Mouse (Mus musculus) MEL (cell line): ENCODE measurements around the gene Borcs7. TPM values are rescaled to one million over a fixed set of nuclear protein-coding genes. Genes with fewer than 3 reads are reported as not detected.

Source experiments
- DNase-seq: peaks from one replicate; pipeline ENCODE4 v3.0.0; 2011; ENCODE audit warnings: low read depth, low spot score
- H3K27ac ChIP-seq: 2 replicates; pipeline ENCODE4 v1.5.1; 2012; ENCODE audit warnings: low read depth, mild to moderate bottlenecking, control low read depth, low read length, moderate library complexity; ENCODE audit not compliant: control insufficient read depth
- H3K27me3 ChIP-seq, 2 experiments: fragments of 150-350 bp in 1 of 2; sonication (generic) in 1 of 2; 2 replicates each; pipeline ENCODE4 v1.6.1; 2012; ENCODE audit warnings: low read length in 2 of 2, mild to moderate bottlenecking in 2 of 2, improper control_type of control experiment in 1 of 2, moderate library complexity in 1 of 2; ENCODE audit not compliant: insufficient read depth in 2 of 2, control insufficient read depth in 1 of 2
- H3K36me3 ChIP-seq, 2 experiments: 2 replicates each; pipeline ENCODE4 v1.6.1; 2012 to 2014; ENCODE audit warnings: low read length in 2 of 2, improper control_type of control experiment in 1 of 2, inconsistent platforms in 1 of 2, mild to moderate bottlenecking in 1 of 2; ENCODE audit not compliant: insufficient read depth in 2 of 2, control insufficient read depth in 1 of 2
- H3K4me1 ChIP-seq, 2 experiments: fragments of 150-350 bp in 1 of 2; sonication (generic) in 1 of 2; 2 replicates each; pipeline ENCODE4 v1.6.1; 2012; ENCODE audit warnings: low read length in 2 of 2, improper control_type of control experiment in 1 of 2, mild to moderate bottlenecking in 1 of 2; ENCODE audit not compliant: insufficient read depth in 2 of 2, control insufficient read depth in 1 of 2
- H3K4me3 ChIP-seq, 2 experiments: fragments of 150-350 bp in 1 of 2; sonication (generic) in 1 of 2; 2 replicates each; pipeline ENCODE4 v1.5.1; 2012; ENCODE audit warnings: low read depth in 2 of 2, low read length in 2 of 2, mild to moderate bottlenecking in 2 of 2, moderate library complexity in 2 of 2, control low read depth in 1 of 2, improper control_type of control experiment in 1 of 2; ENCODE audit not compliant: control insufficient read depth in 1 of 2, insufficient read depth in 1 of 2
- H3K79me2 ChIP-seq: 2 replicates; pipeline ENCODE4 v1.6.1; 2012; ENCODE audit warnings: mild to moderate bottlenecking, low read length, moderate library complexity; ENCODE audit not compliant: control insufficient read depth, poor library complexity, insufficient read depth
- H3K9ac ChIP-seq: 2 replicates; pipeline ENCODE4 v1.6.1; 2012; ENCODE audit warnings: low read depth, mild to moderate bottlenecking, control low read depth, low read length, moderate library complexity; ENCODE audit not compliant: control insufficient read depth, poor library complexity, severe bottlenecking
- H3K9me3 ChIP-seq: fragments of 150-350 bp; sonication (generic); replicated peaks from 2 replicates; pipeline ENCODE4 v1.6.1; 2012; ENCODE audit warnings: mild to moderate bottlenecking, low read length, improper control_type of control experiment, moderate library complexity; ENCODE audit not compliant: insufficient read depth
- BHLHE40 ChIP-seq: IDR thresholded peaks from 2 replicates; pipeline ENCODE4 v1.6.1; 2012; ENCODE audit warnings: low read depth, mild to moderate bottlenecking, inconsistent platforms, low read length, improper control_type of control experiment, borderline replicate concordance
- CHD1 ChIP-seq: IDR thresholded peaks from 2 replicates; pipeline ENCODE4 v1.6.1; 2012; ENCODE audit warnings: low read depth, mild to moderate bottlenecking, inconsistent platforms, low read length, improper control_type of control experiment
- CHD2 ChIP-seq: IDR thresholded peaks from 2 replicates; pipeline ENCODE4 v1.6.1; 2011; ENCODE audit warnings: low read length, improper control_type of control experiment
- CTCF ChIP-seq, 3 experiments: IDR thresholded peaks in 2 of 3; conservative IDR thresholded peaks in 1 of 3; 2 replicates each; pipeline ENCODE4 v1.5.1; 2011 to 2012; ENCODE audit warnings: low read length in 3 of 3, low read depth in 2 of 3, mild to moderate bottlenecking in 2 of 3, improper control_type of control experiment in 1 of 3, inconsistent platforms in 1 of 3, mixed read lengths in 1 of 3, moderate library complexity in 1 of 3; ENCODE audit not compliant: control insufficient read depth in 1 of 3, insufficient read depth in 1 of 3, poor library complexity in 1 of 3, severe bottlenecking in 1 of 3
- EP300 ChIP-seq, 2 experiments: IDR thresholded peaks; 2 replicates each; pipeline ENCODE4 v1.6.1; 2011; ENCODE audit warnings: improper control_type of control experiment in 2 of 2, low read length in 2 of 2, low read depth in 1 of 2, mild to moderate bottlenecking in 1 of 2
- GATA1 ChIP-seq: IDR thresholded peaks from 2 replicates; pipeline ENCODE4 v1.6.1; 2011; ENCODE audit warnings: low read depth, low read length, improper control_type of control experiment
- HCFC1 ChIP-seq: IDR thresholded peaks from 2 replicates; pipeline ENCODE4 v1.6.1; 2012; ENCODE audit warnings: low read depth, mild to moderate bottlenecking, inconsistent platforms, low read length, improper control_type of control experiment, moderate library complexity
- JUND ChIP-seq: IDR thresholded peaks from 2 replicates; pipeline ENCODE4 v1.6.1; 2011; ENCODE audit warnings: low read depth, mild to moderate bottlenecking, improper control_type of control experiment, low read length
- MAFK ChIP-seq: IDR thresholded peaks from 2 replicates; pipeline ENCODE4 v1.6.1; 2011; ENCODE audit warnings: low read depth, mild to moderate bottlenecking, low read length, improper control_type of control experiment, borderline replicate concordance
- MAZ ChIP-seq: IDR thresholded peaks from 2 replicates; pipeline ENCODE4 v1.6.1; 2012; ENCODE audit warnings: low read depth, mild to moderate bottlenecking, inconsistent platforms, low read length, improper control_type of control experiment
- MEF2A ChIP-seq: IDR thresholded peaks from 2 replicates; pipeline ENCODE4 v1.6.1; 2014; ENCODE audit warnings: low read depth, mild to moderate bottlenecking, inconsistent platforms, low read length, improper control_type of control experiment; ENCODE audit not compliant: poor library complexity, insufficient replicate concordance, severe bottlenecking; ENCODE audit errors: extremely low read depth
- MXI1 ChIP-seq: IDR thresholded peaks from 2 replicates; pipeline ENCODE4 v1.6.1; 2011; ENCODE audit warnings: mild to moderate bottlenecking, low read depth, low read length, improper control_type of control experiment
- MYB ChIP-seq: IDR thresholded peaks from 2 replicates; pipeline ENCODE4 v1.6.1; 2011; ENCODE audit warnings: mild to moderate bottlenecking, low read depth, low read length, improper control_type of control experiment
- MYC ChIP-seq: IDR thresholded peaks from 2 replicates; pipeline ENCODE4 v1.6.1; 2011; ENCODE audit warnings: low read depth, mild to moderate bottlenecking, low read length, improper control_type of control experiment, moderate library complexity
- NRF1 ChIP-seq: IDR thresholded peaks from 2 replicates; pipeline ENCODE4 v1.6.1; 2014; ENCODE audit warnings: low read depth, mild to moderate bottlenecking, inconsistent platforms, low read length, improper control_type of control experiment, moderate library complexity; ENCODE audit not compliant: poor library complexity, insufficient read depth, severe bottlenecking
- POLR2AphosphoS5 ChIP-seq: IDR thresholded peaks from 2 replicates; pipeline ENCODE4 v1.6.1; 2012; ENCODE audit warnings: low read depth, borderline replicate concordance, mild to moderate bottlenecking, inconsistent platforms, low read length, moderate library complexity, mixed read lengths
- RAD21 ChIP-seq: IDR thresholded peaks from 2 replicates; pipeline ENCODE4 v1.6.1; 2011; ENCODE audit warnings: mild to moderate bottlenecking, low read depth, low read length, improper control_type of control experiment
- SIN3A ChIP-seq: IDR thresholded peaks from 2 replicates; pipeline ENCODE4 v1.6.1; 2012; ENCODE audit warnings: low read length, improper control_type of control experiment, inconsistent platforms
- SMC3 ChIP-seq: IDR thresholded peaks from 2 replicates; pipeline ENCODE4 v1.6.1; 2011; ENCODE audit warnings: low read depth, low read length, improper control_type of control experiment
- TAL1 ChIP-seq: IDR thresholded peaks from 2 replicates; pipeline ENCODE4 v1.6.1; 2012; ENCODE audit warnings: mild to moderate bottlenecking, inconsistent platforms, low read length, moderate library complexity, mixed read lengths
- TBP ChIP-seq: IDR thresholded peaks from 2 replicates; pipeline ENCODE4 v1.8.0; 2011; ENCODE audit warnings: low read depth, low read length, improper control_type of control experiment
- TCF12 ChIP-seq: IDR thresholded peaks from 2 replicates; pipeline ENCODE4 v1.6.1; 2014; ENCODE audit warnings: low read depth, mild to moderate bottlenecking, inconsistent platforms, low read length, improper control_type of control experiment, moderate library complexity
- UBTF ChIP-seq: IDR thresholded peaks from 2 replicates; pipeline ENCODE4 v1.6.1; 2012; ENCODE audit warnings: low read depth, mild to moderate bottlenecking, inconsistent platforms, low read length, improper control_type of control experiment, moderate library complexity, borderline replicate concordance; ENCODE audit not compliant: insufficient read depth
- USF1 ChIP-seq: IDR thresholded peaks from 2 replicates; pipeline ENCODE4 v1.6.1; 2014; ENCODE audit warnings: low read depth, mild to moderate bottlenecking, inconsistent platforms, low read length, improper control_type of control experiment, moderate library complexity
- USF2 ChIP-seq, 2 experiments: IDR thresholded peaks; 2 replicates each; pipeline ENCODE4 v1.6.1; 2011 to 2012; ENCODE audit warnings: improper control_type of control experiment in 2 of 2, low read length in 2 of 2, borderline replicate concordance in 1 of 2, inconsistent platforms in 1 of 2, low read depth in 1 of 2, mild to moderate bottlenecking in 1 of 2; ENCODE audit not compliant: insufficient read depth in 1 of 2
- ZC3H11A ChIP-seq: IDR thresholded peaks from 2 replicates; pipeline ENCODE4 v1.6.1; 2012; ENCODE audit warnings: low read depth, mild to moderate bottlenecking, inconsistent platforms, low read length, improper control_type of control experiment
- ZKSCAN1 ChIP-seq: IDR thresholded peaks from 2 replicates; pipeline ENCODE4 v1.6.1; 2012; ENCODE audit warnings: low read depth, mild to moderate bottlenecking, inconsistent platforms, low read length, improper control_type of control experiment, moderate library complexity
- ZNF384 ChIP-seq: IDR thresholded peaks from 2 replicates; pipeline ENCODE4 v1.6.1; 2012; ENCODE audit warnings: low read depth, mild to moderate bottlenecking, inconsistent platforms, low read length, improper control_type of control experiment
- polyA plus RNA-seq, 2 experiments: library from polyadenylated mRNA; stranded (reverse) in 1 of 2; unstranded in 1 of 2; fragments of >175 nt in 1 of 2; fragments of >200 nt in 1 of 2; gene quantifications; 2 replicates each; pipeline versions ENCODE4 v1.2.1 to v1.2.4; 2012; ENCODE audit warnings: low replicate concordance in 2 of 2, low read depth in 1 of 2; ENCODE audit not compliant: insufficient read length in 2 of 2, insufficient read depth in 1 of 2, missing spikeins in 1 of 2
- total RNA-seq: library from RNA; depleted of rRNA; stranded (reverse); fragments of 300-350 nt; gene quantifications from 2 replicates; pipeline ENCODE4 v1.2.3, GENCODE M21; 2012

The Borcs7 gene
- total and polyA plus RNA-seq, 3 experiments, result 4.1 to 11.1 TPM; not detected in 1

GRCm38 (mm10) chr19:46737106-46737505 lies 47.4 kb downstream of the Borcs7 start:
- Histone ChIP-seq H3K27me3 (no peaks in the 10 kb centered on the region), H3K27ac (no peak overlapping the region), H3K4me1 (no peaks in the 10 kb centered on the region), H3K79me2 (no peaks in the 10 kb centered on the region), H3K9me3 (no peaks in the 10 kb centered on the region), H3K36me3 (no peaks in the 10 kb centered on the region), H3K4me3 (no peak overlapping the region), H3K9ac (no peak overlapping the region)
- no peak for DNase-seq
- no peak for TF ChIP-seq JUND
- TF ChIP-seq EP300 (IDR thresholded peaks at IDR 0.05; ENCODE audit: low read depth in 1 of 2, low read length in 2 of 2), result no peak
- TF ChIP-seq CTCF (IDR thresholded peaks at IDR 0.05 in 2 of 3, conservative IDR thresholded peaks at IDR 0.05 in 1 of 3; ENCODE audit: control insufficient read depth in 1 of 3, insufficient read depth in 1 of 3, low read depth in 2 of 3, low read length in 3 of 3, poor library complexity in 1 of 3, severe bottlenecking in 1 of 3), result no peak
- TF ChIP-seq MAZ, result no peak
- no peak for TF ChIP-seq BHLHE40
- TF ChIP-seq UBTF, result no peak
- no peak for TF ChIP-seq ZC3H11A
- no peak for TF ChIP-seq TBP
- no peak for TF ChIP-seq SMC3
- no peak for TF ChIP-seq MAFK

- Histone ChIP-seq H3K4me1 (no peaks in the 10 kb centered on the region), H3K36me3 (no peaks in the 10 kb centered on the region), H3K27me3 (no peaks in the 10 kb centered on the region), H3K9ac (no peak overlapping the region), H3K27ac (no peak overlapping the region), H3K9me3 (no peaks in the 10 kb centered on the region), H3K4me3 (no peak overlapping the region), H3K79me2 (no peaks in the 10 kb centered on the region)
- DNase-seq, result peak; percentile 88
- TF ChIP-seq CTCF (IDR thresholded peaks at IDR 0.05 in 2 of 3, conservative IDR thresholded peaks at IDR 0.05 in 1 of 3; ENCODE audit: control insufficient read depth in 1 of 3, insufficient read depth in 1 of 3, low read depth in 2 of 3, low read length in 3 of 3, poor library complexity in 1 of 3, severe bottlenecking in 1 of 3) (peak; percentile 65 to 96 (median 94)), GATA1 (peak; percentile 19; the same call in 1 of the 2 replicates), MEF2A (no peak), CHD1 (no peak), ZKSCAN1 (no peak), USF2 (IDR thresholded peaks at IDR 0.05; ENCODE audit: borderline replicate concordance in 1 of 2, insufficient read depth in 1 of 2, low read depth in 1 of 2, low read length in 2 of 2) (no peak), TCF12 (no peak), MXI1 (no peak), RAD21 (peak; percentile 98), JUND (no peak), TBP (peak; percentile 96), HCFC1 (no peak), SIN3A (peak; percentile 81), USF1 (no peak), MYB (no peak), MYC (0 out of 2 replicates have a peak, but pooled peaks have one; percentile 18), SMC3 (peak; percentile 99), ZNF384 (0 out of 2 replicates have a peak, but pooled peaks have one; percentile 22), POLR2AphosphoS5 (no peak), CHD2 (no peak), NRF1 (no peak), ZC3H11A (peak; percentile 98), TAL1 (no peak)
These were observed 50.8 kb downstream of the Borcs7 start for GRCm38 (mm10) chr19:46740341-46741008.
